Mouse (Mus musculus) CD4-positive, CD25-positive, alpha-beta regulatory T cell (primary cell): ENCODE measurements around the gene Saa1. TPM values are rescaled to one million over a fixed set of nuclear protein-coding genes. Genes with fewer than 3 reads are reported as not detected.

ENCODE experiments used
- polyA plus RNA-seq: library from polyadenylated mRNA; unstranded; fragments of 100-300 nt; shearing (Covaris generic); gene quantifications from one replicate; pipeline ENCODE4 v1.2.1, GENCODE M21; 2017

Saa1 gene
- not detected for polyA plus RNA-seq

GRCm38 (mm10) chr7:46742880-46743279 is at the start of gene Saa1:
Gene Saa1 (minus strand): TSS chr7:46742980.

GRCm38 (mm10) chr7:46751490-46751889 is 8.7 kb upstream of the Saa1 start, which contains the start of gene Saa2:
Gene Saa2 (plus strand): TSS chr7:46751790.

GRCm38 (mm10) chr7:46732458-46732857 is 10.3 kb downstream of the Saa1 start, which contains the start of gene Saa4:
Gene Saa4 (minus strand): TSS chr7:46732603.

GRCm38 (mm10) chr7:46715600-46715999 is 27.2 kb downstream of the Saa1 start, which contains the start of gene Saa3:
Gene Saa3 (minus strand): TSS chr7:46715700.

GRCm38 (mm10) chr7:46710390-46710844 is 32.4 kb downstream of the Saa1 start, which contains the start of gene Saal1:
Gene Saal1 (minus strand): TSS chr7:46710680.

Other genes with a start within 250 kb of the Saa1 start
- gene Sergef, start 103.2 kb downstream of the Saa1 start, polyA plus RNA-seq: 20.2 TPM
- 1.0 TPM for gene Tph1, start 70.4 kb downstream of the Saa1 start, polyA plus RNA-seq
- 19.5 TPM for gene Saal1, start 32.3 kb downstream of the Saa1 start, polyA plus RNA-seq
- 0.08 TPM for gene Saa3, start 27.3 kb downstream of the Saa1 start, polyA plus RNA-seq
- not detected for gene Saa4, start 10.4 kb downstream of the Saa1 start, polyA plus RNA-seq
- not detected for gene Saa2, start 8.8 kb upstream of the Saa1 start, polyA plus RNA-seq
- gene Hps5, start 53.1 kb upstream of the Saa1 start, polyA plus RNA-seq: 33.8 TPM
- 52.1 TPM for gene Gtf2h1, start 53.1 kb upstream of the Saa1 start, polyA plus RNA-seq
- gene Ldha, start 98.5 kb upstream of the Saa1 start, polyA plus RNA-seq: 1,105 TPM
- gene Ldhc, start 118.2 kb upstream of the Saa1 start, polyA plus RNA-seq: not detected
- gene Tsg101, start 177.0 kb upstream of the Saa1 start, polyA plus RNA-seq: 140 TPM
- 6.9 TPM for gene Uevld, start 215.5 kb upstream of the Saa1 start, polyA plus RNA-seq
- gene Gm9999, start 240.6 kb upstream of the Saa1 start, polyA plus RNA-seq: not detected